Mouse (Mus musculus): ENCODE measurements around the gene Ube3a. TPM values are rescaled to one million over a fixed set of nuclear protein-coding genes. Genes with fewer than 3 reads are reported as not detected.

Ube3a gene
- 160 and 171 TPM in 2 replicates for polyA plus RNA-seq (2015; fragmentation: Nextera tagmentation; extraction: Ambion mirVana)

GRCm38 (mm10) chr7:59228045-59228865, at the start of gene Ube3a:
Gene Ube3a (plus strand): TSS chr7:59228750.
- WGBS, result under 1% methylated on average over 49 of the region's 50 CpGs
- peak within 1 kb of the TSS; percentile 98 for H3K27ac ChIP-seq (ENCODE audit: low read length)
- H3K4me2 ChIP-seq (ENCODE audit: low read length), result peak within 1 kb of the TSS; percentile 63
- H3K9me3 ChIP-seq (replicated peaks; ENCODE audit: control insufficient read depth, low read length, poor library complexity, severe bottlenecking), result no peaks in the 10 kb centered on the region
- H3K4me1 ChIP-seq (ENCODE audit: control insufficient read depth, insufficient read depth, low read length), result peaks cover 13% of the 10 kb centered on the region
- peak within 1 kb of the TSS; percentile 65 for H3K4me3 ChIP-seq (ENCODE audit: low read depth, low read length)
- H3K36me3 ChIP-seq (ENCODE audit: control insufficient read depth, insufficient read depth, low read length), result no peaks in the 10 kb centered on the region
- no peaks in the 10 kb centered on the region for H3K27me3 ChIP-seq (ENCODE audit: control insufficient read depth, insufficient read depth, low read depth, low read length)
- peak; percentile 97 for ATAC-seq
- peak within 1 kb of the TSS; percentile 98 for H3K9ac ChIP-seq (ENCODE audit: low read depth, low read length)

GRCm38 (mm10) chr7:59192831-59193230, 35.7 kb upstream of the Ube3a start:
- Histone ChIP-seq H3K4me2 (ENCODE audit: low read length) (no peak overlapping the region), H3K27ac (ENCODE audit: low read length) (no peak overlapping the region), H3K9me3 (replicated peaks; ENCODE audit: control insufficient read depth, low read length, poor library complexity, severe bottlenecking) (no peaks in the 10 kb centered on the region), H3K27me3 (ENCODE audit: control insufficient read depth, insufficient read depth, low read depth, low read length) (no peaks in the 10 kb centered on the region), H3K36me3 (ENCODE audit: control insufficient read depth, insufficient read depth, low read length) (no peaks in the 10 kb centered on the region), H3K4me1 (ENCODE audit: control insufficient read depth, insufficient read depth, low read length) (no peaks in the 10 kb centered on the region), H3K4me3 (ENCODE audit: low read depth, low read length) (no peak overlapping the region), H3K9ac (ENCODE audit: low read depth, low read length) (no peak overlapping the region)
- no peak for ATAC-seq

- 95% methylated on average over 1 of the region's 1 CpGs for WGBS
- Histone ChIP-seq H3K9me3 (replicated peaks; ENCODE audit: control insufficient read depth, low read length, poor library complexity, severe bottlenecking) (peaks cover 10% of the 10 kb centered on the region; the same call in 1 of the 2 replicates), H3K27ac (ENCODE audit: low read length) (no peak overlapping the region), H3K4me3 (ENCODE audit: low read depth, low read length) (no peak overlapping the region), H3K4me1 (ENCODE audit: control insufficient read depth, insufficient read depth, low read length) (no peaks in the 10 kb centered on the region), H3K27me3 (ENCODE audit: control insufficient read depth, insufficient read depth, low read depth, low read length) (no peaks in the 10 kb centered on the region), H3K9ac (ENCODE audit: low read depth, low read length) (no peak overlapping the region), H3K4me2 (ENCODE audit: low read length) (no peak overlapping the region), H3K36me3 (ENCODE audit: control insufficient read depth, insufficient read depth, low read length) (no peaks in the 10 kb centered on the region)
- ATAC-seq, result no peak
These were observed 13.6 kb upstream of the Ube3a start for GRCm38 (mm10) chr7:59214911-59215310.

- ATAC-seq, result no peak
- Histone ChIP-seq H3K9ac (ENCODE audit: low read depth, low read length) (no peak overlapping the region), H3K27ac (ENCODE audit: low read length) (no peak overlapping the region), H3K36me3 (ENCODE audit: control insufficient read depth, insufficient read depth, low read length) (no peaks in the 10 kb centered on the region; the same call in 1 of the 2 replicates), H3K4me3 (ENCODE audit: low read depth, low read length) (no peak overlapping the region), H3K27me3 (ENCODE audit: control insufficient read depth, insufficient read depth, low read depth, low read length) (no peaks in the 10 kb centered on the region), H3K4me2 (ENCODE audit: low read length) (no peak overlapping the region), H3K4me1 (ENCODE audit: control insufficient read depth, insufficient read depth, low read length) (no peaks in the 10 kb centered on the region), H3K9me3 (replicated peaks; ENCODE audit: control insufficient read depth, low read length, poor library complexity, severe bottlenecking) (no peaks in the 10 kb centered on the region)
- WGBS, result 79% methylated on average over 1 of the region's 1 CpGs
These were observed 7.3 kb upstream of the Ube3a start for GRCm38 (mm10) chr7:59221244-59221643.

GRCm38 (mm10) chr7:59228866-59229182, 274 bp downstream of the Ube3a start:
- Histone ChIP-seq H3K9ac (ENCODE audit: low read depth, low read length) (peak overlapping the region; percentile 98), H3K4me1 (ENCODE audit: control insufficient read depth, insufficient read depth, low read length) (peaks cover 14% of the 10 kb centered on the region), H3K27ac (ENCODE audit: low read length) (peak overlapping the region; percentile 98), H3K36me3 (ENCODE audit: control insufficient read depth, insufficient read depth, low read length) (no peaks in the 10 kb centered on the region), H3K9me3 (replicated peaks; ENCODE audit: control insufficient read depth, low read length, poor library complexity, severe bottlenecking) (no peaks in the 10 kb centered on the region), H3K4me2 (ENCODE audit: low read length) (peak overlapping the region; percentile 56), H3K4me3 (ENCODE audit: low read depth, low read length) (peak overlapping the region; percentile 65), H3K27me3 (ENCODE audit: control insufficient read depth, insufficient read depth, low read depth, low read length) (no peaks in the 10 kb centered on the region)
- WGBS, result under 1% methylated on average over 39 of the region's 39 CpGs
- ATAC-seq, result no peak; the same call in 1 of the 2 replicates

GRCm38 (mm10) chr7:59229183-59229911, 797 bp downstream of the Ube3a start:
- peak overlapping the region; percentile 98 for H3K9ac ChIP-seq (ENCODE audit: low read depth, low read length)
- peak; percentile 73 for ATAC-seq
- peak overlapping the region; percentile 56 for H3K4me2 ChIP-seq (ENCODE audit: low read length)
- peak overlapping the region; percentile 98 for H3K27ac ChIP-seq (ENCODE audit: low read length)
- peak overlapping the region; percentile 65 for H3K4me3 ChIP-seq (ENCODE audit: low read depth, low read length)
- peaks cover 16% of the 10 kb centered on the region for H3K4me1 ChIP-seq (ENCODE audit: control insufficient read depth, insufficient read depth, low read length)
- no peaks in the 10 kb centered on the region for H3K27me3 ChIP-seq (ENCODE audit: control insufficient read depth, insufficient read depth, low read depth, low read length)
- H3K9me3 ChIP-seq (replicated peaks; ENCODE audit: control insufficient read depth, low read length, poor library complexity, severe bottlenecking), result no peaks in the 10 kb centered on the region
- H3K36me3 ChIP-seq (ENCODE audit: control insufficient read depth, insufficient read depth, low read length), result no peaks in the 10 kb centered on the region
- under 1% methylated on average over 52 of the region's 52 CpGs for WGBS

GRCm38 (mm10) chr7:59230304-59230703, 1.8 kb downstream of the Ube3a start:
- Histone ChIP-seq H3K27me3 (ENCODE audit: control insufficient read depth, insufficient read depth, low read depth, low read length) (no peaks in the 10 kb centered on the region), H3K36me3 (ENCODE audit: control insufficient read depth, insufficient read depth, low read length) (no peaks in the 10 kb centered on the region), H3K27ac (ENCODE audit: low read length) (no peak overlapping the region), H3K4me1 (ENCODE audit: control insufficient read depth, insufficient read depth, low read length) (peaks cover 16% of the 10 kb centered on the region), H3K9ac (ENCODE audit: low read depth, low read length) (no peak overlapping the region), H3K4me3 (ENCODE audit: low read depth, low read length) (peak overlapping the region; percentile 65), H3K4me2 (ENCODE audit: low read length) (peak overlapping the region; percentile 54; the same call in 1 of the 2 replicates), H3K9me3 (replicated peaks; ENCODE audit: control insufficient read depth, low read length, poor library complexity, severe bottlenecking) (no peaks in the 10 kb centered on the region)
- 42% methylated on average over 4 of the region's 4 CpGs for WGBS
- no peak for ATAC-seq

- Histone ChIP-seq H3K9ac (ENCODE audit: low read depth, low read length) (no peak overlapping the region), H3K4me1 (ENCODE audit: control insufficient read depth, insufficient read depth, low read length) (peaks cover 16% of the 10 kb centered on the region), H3K4me3 (ENCODE audit: low read depth, low read length) (peak overlapping the region; percentile 35), H3K4me2 (ENCODE audit: low read length) (peak overlapping the region; percentile 54), H3K27me3 (ENCODE audit: control insufficient read depth, insufficient read depth, low read depth, low read length) (no peaks in the 10 kb centered on the region), H3K36me3 (ENCODE audit: control insufficient read depth, insufficient read depth, low read length) (no peaks in the 10 kb centered on the region), H3K27ac (ENCODE audit: low read length) (no peak overlapping the region), H3K9me3 (replicated peaks; ENCODE audit: control insufficient read depth, low read length, poor library complexity, severe bottlenecking) (no peaks in the 10 kb centered on the region)
- 41% methylated on average over 5 of the region's 5 CpGs for WGBS
- ATAC-seq, result no peak
These were observed 2.2 kb downstream of the Ube3a start for GRCm38 (mm10) chr7:59230768-59231167.

- Histone ChIP-seq H3K9ac (ENCODE audit: low read depth, low read length) (no peak overlapping the region), H3K27me3 (ENCODE audit: control insufficient read depth, insufficient read depth, low read depth, low read length) (no peaks in the 10 kb centered on the region), H3K4me1 (ENCODE audit: control insufficient read depth, insufficient read depth, low read length) (peaks cover 16% of the 10 kb centered on the region), H3K27ac (ENCODE audit: low read length) (no peak overlapping the region), H3K36me3 (ENCODE audit: control insufficient read depth, insufficient read depth, low read length) (no peaks in the 10 kb centered on the region), H3K4me2 (ENCODE audit: low read length) (peak overlapping the region; percentile 28), H3K9me3 (replicated peaks; ENCODE audit: control insufficient read depth, low read length, poor library complexity, severe bottlenecking) (no peaks in the 10 kb centered on the region), H3K4me3 (ENCODE audit: low read depth, low read length) (no peak overlapping the region)
- ATAC-seq, result no peak
- 88% methylated on average over 1 of the region's 1 CpGs for WGBS
These were observed 3.4 kb downstream of the Ube3a start for GRCm38 (mm10) chr7:59231960-59232359.
